Mouse (Mus musculus) cortical plate, adult 2 months (tissue): ENCODE results near the gene Cyb5r2. TPM values are rescaled to one million over a fixed set of nuclear protein-coding genes. Genes with fewer than 3 reads are reported as not detected.

Experiments
- H3K27ac ChIP-seq: fragments of 200-500 bp; 2 replicates; pipeline ENCODE4 v1.5.1; 2012; ENCODE audit warnings: low read length, control low read depth, inconsistent platforms; ENCODE audit not compliant: insufficient read depth
- H3K4me1 ChIP-seq: fragments of 200-500 bp; 2 replicates; pipeline ENCODE4 v1.6.1; 2011; ENCODE audit warnings: low read length; ENCODE audit not compliant: control insufficient read depth, insufficient read depth
- H3K4me3 ChIP-seq: fragments of 200-500 bp; 2 replicates; pipeline ENCODE4 v1.5.1; 2011; ENCODE audit warnings: mild to moderate bottlenecking, low read length, control low read depth; ENCODE audit not compliant: insufficient read depth
- CTCF ChIP-seq: fragments of 200-500 bp; IDR thresholded peaks from 2 replicates; pipeline ENCODE4 v1.5.1; 2011; ENCODE audit warnings: mild to moderate bottlenecking, control low read depth, low read length; ENCODE audit not compliant: insufficient read depth; ENCODE audit errors: extremely low read depth
- POLR2A ChIP-seq: fragments of 200-500 bp; IDR thresholded peaks from 2 replicates; pipeline ENCODE4 v1.6.1; 2011; ENCODE audit warnings: mild to moderate bottlenecking, low read length, control low read depth; ENCODE audit not compliant: insufficient read depth; ENCODE audit errors: extremely low read depth
- polyA plus RNA-seq: library from polyadenylated mRNA; depleted of rRNA; stranded (reverse); fragments of >200 nt; gene quantifications from 2 replicates; pipeline ENCODE4 v1.2.3, GENCODE M21; 2012; rRNA removed

Cyb5r2 gene
- 0.19 and 0.23 TPM in 2 replicates for polyA plus RNA-seq

- no peak within 1 kb of the TSS for H3K27ac ChIP-seq
- H3K4me1 ChIP-seq: no peaks in the 10 kb centered on the region
- H3K4me3 ChIP-seq: no peak within 1 kb of the TSS
- TF ChIP-seq POLR2A: no peak
- TF ChIP-seq CTCF: no peak
Observed at GRCm38 (mm10) chr7:107757308-107758151, at the start of gene Cyb5r2. Cyb5r2 (minus strand) TSS chr7:107758032.

- no peak overlapping the region for H3K27ac ChIP-seq
- no peak overlapping the region for H3K4me3 ChIP-seq
- TF ChIP-seq CTCF (no peak), POLR2A (no peak)
- H3K4me1 ChIP-seq: no peaks in the 10 kb centered on the region
Observed at GRCm38 (mm10) chr7:107802138-107802537, 44.3 kb upstream of the Cyb5r2 start.

DNA sequence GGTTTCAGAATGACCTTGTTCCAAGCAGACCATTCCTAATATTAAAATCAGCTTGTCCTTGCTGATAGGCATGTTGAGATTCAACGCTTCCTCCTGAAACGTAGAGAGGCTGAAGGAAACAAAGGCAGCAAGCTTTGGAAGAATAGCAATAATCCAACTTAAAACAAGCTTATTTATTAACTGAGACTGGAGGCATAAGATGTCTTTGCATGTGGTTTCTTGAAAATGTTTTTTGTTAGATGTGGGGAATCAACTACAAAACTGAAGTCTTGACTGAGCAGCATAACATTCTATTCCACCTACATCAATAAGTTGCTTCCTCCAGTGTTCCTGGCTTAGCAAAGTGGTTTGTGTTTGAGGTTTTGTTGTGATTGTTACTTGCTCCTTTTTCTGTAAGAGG lies 43.3 kb upstream of the Cyb5r2 start, which contains the start of gene Ovch2:
Ovch2 (minus strand) TSS at position 101 of the 400 bp plus-strand sequence.
- Histone ChIP-seq H3K27ac (no peak within 1 kb of the TSS), H3K4me1 (no peaks in the 10 kb centered on the region), H3K4me3 (no peak within 1 kb of the TSS)
- TF ChIP-seq POLR2A (no peak), CTCF (no peak)

DNA sequence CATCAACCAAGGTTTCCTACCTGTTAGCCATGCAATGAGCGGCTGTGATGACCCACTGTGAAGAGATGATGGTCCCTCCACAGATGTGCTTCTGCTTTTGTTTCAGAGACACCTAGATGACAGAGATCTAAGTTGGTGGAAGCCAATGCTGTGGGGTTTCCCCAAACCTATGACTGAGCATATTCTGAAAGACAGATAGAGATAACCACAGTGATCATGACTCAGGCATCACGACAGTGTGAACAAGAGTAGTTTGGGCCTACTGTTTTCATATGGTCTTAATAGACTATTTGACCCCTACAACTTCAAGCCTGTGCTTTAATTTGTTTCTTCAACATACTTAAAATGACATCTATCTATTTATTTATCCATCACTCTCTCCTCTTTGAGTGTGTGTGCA lies 38.7 kb upstream of the Cyb5r2 start:
- H3K4me1 ChIP-seq: no peaks in the 10 kb centered on the region
- H3K27ac ChIP-seq: no peak overlapping the region
- no peak overlapping the region for H3K4me3 ChIP-seq
- TF ChIP-seq CTCF: no peak
- no peak for TF ChIP-seq POLR2A

DNA sequence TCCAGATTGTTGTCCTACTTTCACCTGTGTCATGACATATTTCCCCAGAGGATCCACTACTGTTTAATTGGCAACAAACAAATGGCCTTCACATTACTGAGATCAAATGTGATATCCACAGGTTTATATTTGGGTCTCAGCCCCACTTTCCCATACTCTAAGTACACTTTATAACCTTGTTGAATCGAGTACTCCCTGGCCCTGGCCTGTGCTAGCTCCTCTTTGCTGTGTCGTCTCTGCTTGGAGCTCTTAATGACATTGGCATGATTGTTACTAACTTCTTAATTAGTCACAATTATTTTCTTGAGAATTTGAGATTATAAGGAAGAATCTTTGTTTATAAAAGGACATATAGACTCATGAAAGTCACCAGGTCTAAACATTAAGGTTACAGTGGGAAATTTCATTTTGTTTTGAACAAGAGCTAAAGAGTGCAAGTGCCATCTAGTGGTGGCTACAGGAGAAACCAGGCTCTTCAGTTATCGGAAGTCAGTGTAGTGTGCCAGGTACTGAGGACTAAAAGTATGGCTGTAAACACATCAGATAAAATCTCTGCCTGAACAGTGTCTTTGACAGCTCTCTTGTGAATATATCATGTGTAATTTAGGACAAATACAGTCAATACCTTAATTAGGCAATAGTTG lies 30.3 kb upstream of the Cyb5r2 start:
- no peaks in the 10 kb centered on the region for H3K4me1 ChIP-seq
- TF ChIP-seq CTCF (peak; percentile 56; the same call in 1 of the 2 replicates), POLR2A (no peak)
- no peak overlapping the region for H3K4me3 ChIP-seq
- no peak overlapping the region for H3K27ac ChIP-seq

- Histone ChIP-seq H3K27ac (no peak overlapping the region), H3K4me1 (no peaks in the 10 kb centered on the region), H3K4me3 (no peak overlapping the region)
- TF ChIP-seq POLR2A (no peak), CTCF (peak; percentile 55; the same call in 1 of the 2 replicates)
Observed at GRCm38 (mm10) chr7:107779611-107780010, 21.8 kb upstream of the Cyb5r2 start.

DNA sequence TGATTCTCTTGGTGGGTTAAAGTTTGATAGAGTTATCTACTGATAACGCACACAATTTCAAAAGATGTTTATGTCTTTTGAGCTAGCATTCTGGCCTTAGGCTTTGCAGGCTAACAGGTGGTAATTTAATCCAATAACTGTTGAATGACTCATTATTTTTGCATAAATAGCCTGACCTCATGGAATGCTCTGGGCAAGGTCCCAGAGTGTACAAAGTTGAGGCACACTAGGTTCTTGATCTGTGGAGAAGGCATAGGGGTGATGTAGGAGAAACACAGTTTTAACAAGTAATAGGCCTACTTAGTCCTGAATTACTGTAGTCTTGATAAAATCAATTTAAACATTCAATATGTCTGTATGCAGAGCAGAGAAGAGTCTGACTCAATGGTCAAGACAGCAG lies 20.4 kb upstream of the Cyb5r2 start:
- no peak for TF ChIP-seq CTCF
- no peak for TF ChIP-seq POLR2A

DNA sequence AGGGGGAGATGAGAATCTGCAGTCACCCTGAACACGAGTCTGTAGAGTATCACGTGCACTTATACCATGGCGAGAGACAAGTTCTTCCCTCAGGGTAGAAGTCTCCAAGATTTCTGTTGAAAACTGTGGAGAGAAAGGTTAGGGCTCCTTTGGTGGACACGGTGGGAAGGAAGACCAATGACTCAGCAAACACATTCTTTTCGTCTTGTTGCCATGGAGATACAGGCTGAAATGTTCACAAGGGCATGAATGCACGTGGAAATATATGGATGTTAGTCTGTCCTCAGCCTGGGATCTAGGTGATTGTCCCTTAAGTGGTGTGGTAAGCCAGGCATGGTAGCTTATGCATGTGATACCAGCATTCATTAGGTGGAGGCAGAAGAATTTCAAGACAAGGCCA lies 13.0 kb upstream of the Cyb5r2 start:
- H3K4me3 ChIP-seq: no peak overlapping the region
- no peaks in the 10 kb centered on the region for H3K4me1 ChIP-seq
- no peak overlapping the region for H3K27ac ChIP-seq
- TF ChIP-seq POLR2A (no peak), CTCF (no peak)

More for the DNA sequence above, 20.4 kb upstream of the Cyb5r2 start:
- no peak overlapping the region for H3K4me3 ChIP-seq
- H3K4me1 ChIP-seq: no peaks in the 10 kb centered on the region
- no peak overlapping the region for H3K27ac ChIP-seq

DNA sequence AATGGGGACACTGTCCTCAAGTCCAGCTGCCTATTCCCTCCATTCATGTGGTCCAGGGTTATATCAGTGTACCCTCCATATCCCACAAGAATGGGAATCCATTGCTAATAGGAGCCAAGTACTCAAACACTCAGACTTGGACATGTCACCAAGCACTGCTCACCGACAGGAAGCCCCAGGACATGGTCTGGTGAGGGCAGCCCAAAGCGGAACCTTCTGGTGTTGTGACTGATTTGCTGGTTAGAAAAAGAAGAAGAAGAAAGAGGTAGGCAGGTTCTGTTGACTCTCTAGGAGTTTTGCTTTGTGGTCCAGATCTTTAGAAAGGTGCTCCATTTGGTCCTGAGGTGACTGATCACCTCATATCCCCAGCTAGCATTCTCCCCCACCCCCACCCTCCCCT lies 1.1 kb downstream of the Cyb5r2 start:
- H3K27ac ChIP-seq: no peak overlapping the region
- TF ChIP-seq POLR2A (no peak), CTCF (no peak)

DNA sequence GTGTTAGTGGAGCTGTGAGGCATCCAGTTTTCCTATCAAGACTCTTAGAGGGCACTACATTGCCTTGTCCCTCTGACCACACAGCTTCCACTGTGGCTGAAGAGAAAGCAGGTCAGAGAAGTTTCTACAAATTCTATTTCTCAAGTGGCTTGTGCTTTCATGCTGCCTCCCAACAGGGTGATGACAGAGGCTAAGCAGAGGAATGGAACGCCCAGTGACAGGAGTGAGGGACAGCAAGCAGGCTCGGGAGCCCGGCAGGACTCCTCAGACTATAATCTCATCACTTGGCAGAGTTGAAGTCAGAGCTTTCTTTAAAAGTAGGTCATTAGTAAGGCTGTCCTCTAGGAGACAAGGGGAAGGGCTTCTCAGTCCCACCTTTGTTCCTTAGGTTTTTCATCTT lies 1.9 kb downstream of the Cyb5r2 start:
- no peaks in the 10 kb centered on the region for H3K4me1 ChIP-seq
- TF ChIP-seq POLR2A: no peak
- TF ChIP-seq CTCF: no peak
- H3K4me3 ChIP-seq: no peak overlapping the region
- no peak overlapping the region for H3K27ac ChIP-seq

More for the DNA sequence above, 1.1 kb downstream of the Cyb5r2 start:
- H3K4me1 ChIP-seq: no peaks in the 10 kb centered on the region
- H3K4me3 ChIP-seq: no peak overlapping the region
